ENCODE assay signal across 20 mouse cellular contexts in genomic region chr9:62944063-62944462, GRCm38 (mm10). TPM values are rescaled to one million over a fixed set of nuclear protein-coding genes. Genes with fewer than 3 reads are reported as not detected.
DNase-seq lines count a peak whose midpoint lies in the region; ATAC-seq and TF ChIP-seq lines count a peak whose summit lies in the region.
"Had no signal": no experiment of that assay in that cellular context is flagged by ENCODE, and none has a peak within 500 bp of the region (broad histone marks: within the 10 kb centered on the region; RNA-seq: fewer than 3 reads in every experiment).

No protein-coding gene starts in this region.

- H3K4me1 ChIP-seq in lung, postnatal 0 days (ENCODE audit: insufficient read depth, low read depth, low read length): 0 out of 2 replicates have a peak, but pooled peaks cover 2% of the 10 kb centered on the region

- H3K27me3 ChIP-seq in lung, postnatal 0 days (replicated peaks; ENCODE audit: insufficient read depth, low read length): no peaks in the 10 kb centered on the region
- H3K27me3 ChIP-seq: CH12.LX, Patski had no signal

- H3K9me3 ChIP-seq in lung, postnatal 0 days (ENCODE audit: low read length): no peaks in the 10 kb centered on the region

- no peak overlapping the region for H3K27ac ChIP-seq in lung, postnatal 0 days (ENCODE audit: low read length)

- H3K4me3 ChIP-seq in lung, postnatal 0 days (ENCODE audit: low read depth, low read length): no peak overlapping the region

- H3K9ac ChIP-seq in lung, postnatal 0 days (replicated peaks; ENCODE audit: low read depth): no peak overlapping the region

- H3K4me2 ChIP-seq in lung, postnatal 0 days (replicated peaks; ENCODE audit: low read depth, low read length): no peak overlapping the region

- peak; percentile 40 for DNase-seq in lung, postnatal 0 days (ENCODE audit: low spot score)
- no peak for DNase-seq in lung, postnatal 14 days
- peak; percentile 68 for DNase-seq in fat pad, adult 2 months (ENCODE audit: extremely low read depth, low read depth, low spot score)
- DNase-seq in gonadal fat pad, adult 2 months (ENCODE audit: low read depth): peak; percentile 79
- DNase-seq in heart, postnatal 36 days: no peak
- DNase-seq in urinary bladder, postnatal 4 days (ENCODE audit: low spot score in 2 of 2): no peak
- DNase-seq: adrenal gland, adult 2 months; adrenal gland, adult 8-10 months; adrenal gland, postnatal 10 days; adrenal gland, postnatal 14 days; adrenal gland, postnatal 25 days; adrenal gland, postnatal 36 days; B cell, adult 2 months; cerebellum, adult 11 months; cerebellum, adult 11-12 months; cerebellum, adult 18-20 months had no signal

- TF ChIP-seq CTCF in lung, postnatal 0 days (IDR thresholded peaks at IDR 0.05): no peak

- intact Hi-C loops in heart, postnatal 36 days (cut with DNase I): no loop called here

- H3K36me3 ChIP-seq in lung, postnatal 0 days (ENCODE audit: insufficient read depth, low read length): no peaks in the 10 kb centered on the region

- 97% methylated on average over 1 of the region's 1 CpGs for WGBS in lung, postnatal 0 days

- TF ChIP-seq EP300 in lung, postnatal 0 days (IDR thresholded peaks at IDR 0.05): no peak

- ATAC-seq in lung, postnatal 0 days: no peak
- ATAC-seq: activated CD4-positive, CD25-positive, alpha-beta regulatory T cell, adult 4 months; CD4-positive, CD25-positive, alpha-beta regulatory T cell, adult 4 months; Patski had no signal

RNA-seq across cellular contexts. Expression of gene Pias1, which starts 43.7 kb away (rescaled TPM):
- polyA plus RNA-seq in lung, postnatal 0 days (2015; fragmentation: Nextera tagmentation; extraction: Ambion mirVana): 58.1 and 59.6 TPM in 2 replicates
- 35.6 and 41.5 TPM in 2 replicates for polyA plus RNA-seq in gonadal fat pad, adult 2 months (2012; rRNA removed)
- 10 to 100 TPM; 22.6 to 29.4 TPM for total RNA-seq in heart, postnatal 36 days (2021)

Comparison
In these comparisons a context has a peak if more than half of its experiments do, and no peak if none do; other contexts are left out.
1. DNase-seq: peak in lung, postnatal 0 days (single experiment), fat pad, adult 2 months (single experiment) and gonadal fat pad, adult 2 months (single experiment); none in lung, postnatal 14 days (single experiment), heart, postnatal 36 days (0 of 2) and urinary bladder, postnatal 4 days (0 of 2).